Mouse (Mus musculus): ENCODE measurements at regions not wholly inside any gene's neighbourhood (a gene's known extent, or its start where the extent isn't known, plus 50 kb on each side); places are given as distances from the start of the nearest gene placed in this dataset.
A peak's percentile ranks its signal among the peaks of the same experiment; 100 is the strongest.

GRCm38 (mm10) chr3:101162536-101163159 is 52.6 kb upstream of the Ptgfrn start:
- no peak for DNase-seq (ENCODE audit: low spot score)

GRCm38 (mm10) chr3:101161941-101162531 is 52.0 kb upstream of the Ptgfrn start:
- DNase-seq (ENCODE audit: low spot score) = peak; percentile 41

- DNase-seq (ENCODE audit: low spot score) = peak; percentile 2
Measured at GRCm38 (mm10) chr3:101161421-101161940, 51.4 kb upstream of the Ptgfrn start.
